Mouse (Mus musculus) liver, embryonic 11.5 days (tissue): ENCODE data around the gene Nlrp1a. TPM values are rescaled to one million over a fixed set of nuclear protein-coding genes. Genes with fewer than 3 reads are reported as not detected.

ENCODE experiments used
- ATAC-seq: fragments of 200-750 bp; cut with Nextera tagmentation; replicated peaks from 2 replicates; pipeline ENCODE4 v1.8.0; 2017; ENCODE audit warnings: moderate number of reproducible peaks, mild to moderate bottlenecking, moderate TSS enrichment, moderate library complexity; ENCODE audit not compliant: low FRiP score
- DNase-seq: peaks from one replicate; pipeline ENCODE4 v3.0.0-alpha.2; 2017; ENCODE audit warnings: low spot score
- H3K27ac ChIP-seq: fragments of 300-500 bp; sonication (generic); 2 replicates; pipeline ENCODE4 v1.5.1; 2014; ENCODE audit warnings: mild to moderate bottlenecking, low read depth, low read length, control low read depth
- H3K27me3 ChIP-seq: fragments of 300-500 bp; sonication (generic); replicated peaks from 2 replicates; pipeline ENCODE4 v1.6.1; 2014; ENCODE audit warnings: low read length, mixed read lengths; ENCODE audit not compliant: control insufficient read depth, insufficient read depth
- H3K36me3 ChIP-seq: fragments of 300-500 bp; sonication (generic); 2 replicates; pipeline ENCODE4 v1.6.1; 2014; ENCODE audit warnings: mild to moderate bottlenecking, low read length, moderate library complexity, mixed read lengths; ENCODE audit not compliant: control insufficient read depth, insufficient read depth
- H3K4me1 ChIP-seq: fragments of 300-500 bp; sonication (generic); replicated peaks from 2 replicates; pipeline ENCODE4 v1.6.1; 2014; ENCODE audit warnings: low read length, mixed read lengths; ENCODE audit not compliant: control insufficient read depth, insufficient read depth
- H3K4me2 ChIP-seq: fragments of 300-500 bp; sonication (generic); 2 replicates; pipeline ENCODE4 v1.6.1; 2014; ENCODE audit warnings: mild to moderate bottlenecking, control low read depth, moderate library complexity
- H3K4me3 ChIP-seq: fragments of 300-500 bp; sonication (generic); 2 replicates; pipeline ENCODE4 v1.5.1; 2014; ENCODE audit warnings: low read depth, low read length, control low read depth
- H3K9ac ChIP-seq: fragments of 300-500 bp; sonication (generic); 2 replicates; pipeline ENCODE4 v1.6.1; 2014; ENCODE audit warnings: low read depth, low read length, control low read depth
- H3K9me3 ChIP-seq: fragments of 300-500 bp; sonication (generic); 2 replicates; pipeline ENCODE4 v1.6.1; 2016; ENCODE audit warnings: low read length, inconsistent platforms, mixed read lengths; ENCODE audit not compliant: control insufficient read depth
- WGBS: fragments of 180-500 bp; shearing (Covaris S2); extraction: QIAGEN DNeasy Blood & Tissue Kit; methylation state at CpG from one replicate; pipeline ENCODE4 v1.1.7; 2014; 5-methylcytosine and 5-hydroxymethylcytosine counted together
- polyA plus RNA-seq: library from polyadenylated mRNA; unstranded; fragments of >200 nt; fragmentation: Nextera tagmentation; extraction: Ambion mirVana; gene quantifications from 2 replicates; pipeline ENCODE4 v1.2.1, GENCODE M21; 2014

Gene Nlrp1a
- 0.09 and 0.27 TPM in 2 replicates for polyA plus RNA-seq

DNA sequence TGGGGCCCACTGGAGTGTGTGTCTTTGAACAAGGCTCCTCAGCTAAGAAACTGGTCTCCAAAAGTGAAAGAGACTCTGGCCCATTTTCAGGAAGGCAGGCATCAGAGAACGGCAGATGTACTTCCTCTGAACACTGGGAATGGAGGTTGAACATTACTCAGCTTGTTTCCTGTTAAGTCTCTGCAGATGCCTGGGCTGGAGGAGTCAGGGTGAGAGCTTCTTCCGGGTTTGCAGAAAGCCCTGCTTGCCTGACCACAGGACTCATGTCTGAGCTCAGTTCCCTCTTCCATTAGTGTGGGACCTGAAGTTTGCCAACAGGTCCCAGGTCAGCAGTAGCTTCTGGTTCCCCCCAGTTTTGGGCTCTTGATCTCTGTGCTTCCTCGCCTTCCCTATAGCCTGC is at the start of gene Nlrp1a:
Gene Nlrp1a, minus strand, starts transcription at position 44 of the 400 bp plus-strand sequence.
- no peak for ATAC-seq
- Histone ChIP-seq H3K9ac (no peak within 1 kb of the TSS), H3K27me3 (no peaks in the 10 kb centered on the region), H3K4me1 (no peaks in the 10 kb centered on the region), H3K4me2 (no peak within 1 kb of the TSS), H3K4me3 (no peak within 1 kb of the TSS), H3K27ac (no peak within 1 kb of the TSS), H3K9me3 (no peaks in the 10 kb centered on the region), H3K36me3 (no peaks in the 10 kb centered on the region)
- WGBS, result 51% methylated on average over 3 of the region's 3 CpGs
- no peak for DNase-seq

DNA sequence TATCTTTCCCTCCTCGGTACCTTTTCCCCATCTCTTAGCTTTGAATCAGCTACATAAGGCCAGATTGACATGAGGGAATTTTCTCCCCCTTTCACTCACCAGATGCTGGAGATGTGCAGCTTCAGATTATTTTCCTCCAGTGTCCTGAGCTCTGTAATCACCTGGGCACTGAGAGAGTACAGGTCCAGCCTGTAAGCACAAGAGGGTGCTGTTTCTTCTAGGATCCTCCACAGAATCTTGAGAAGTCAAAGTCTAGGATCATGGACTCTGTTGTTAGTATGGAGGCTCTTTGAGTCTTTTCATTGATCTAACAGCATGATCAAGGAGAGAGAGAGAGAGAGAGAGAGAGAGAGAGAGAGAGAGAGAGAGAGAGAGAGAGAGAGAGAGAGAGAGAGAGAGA is 25.1 kb upstream of the Nlrp1a start:
- no peaks in the 10 kb centered on the region for H3K4me1 ChIP-seq
- WGBS, result 81% methylated on average over 1 of the region's 1 CpGs
- no peaks in the 10 kb centered on the region for H3K27me3 ChIP-seq
- H3K4me3 ChIP-seq, result no peak overlapping the region
- DNase-seq, result no peak
- no peak overlapping the region for H3K4me2 ChIP-seq
- no peaks in the 10 kb centered on the region for H3K9me3 ChIP-seq
- H3K27ac ChIP-seq, result no peak overlapping the region
- no peaks in the 10 kb centered on the region for H3K36me3 ChIP-seq
- no peak for ATAC-seq
- no peak overlapping the region for H3K9ac ChIP-seq

DNA sequence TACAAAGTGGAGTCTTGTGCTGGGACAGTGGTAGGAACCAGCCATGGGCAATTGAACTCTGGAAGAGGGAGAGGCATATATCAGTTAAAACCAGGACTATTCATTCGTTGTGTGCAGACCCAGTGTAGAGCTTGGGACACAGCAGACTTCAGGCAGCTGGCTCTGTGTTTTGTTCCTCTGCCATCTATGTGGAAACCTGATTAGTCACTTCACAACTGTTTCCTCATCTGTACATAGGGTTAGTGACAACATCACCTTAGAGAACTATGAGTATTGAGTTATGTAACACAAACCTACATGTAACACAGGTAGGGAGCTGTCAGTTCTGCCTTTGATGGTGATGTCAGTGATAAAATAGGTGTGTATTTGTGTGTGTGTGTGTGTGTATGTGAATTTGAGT is 19.6 kb upstream of the Nlrp1a start:
- 53% methylated on average over 1 of the region's 1 CpGs for WGBS
- ATAC-seq (no peak), DNase-seq (no peak)
- no peak overlapping the region for H3K27ac ChIP-seq
- no peaks in the 10 kb centered on the region for H3K4me1 ChIP-seq
- H3K9me3 ChIP-seq, result no peaks in the 10 kb centered on the region
- H3K4me2 ChIP-seq, result no peak overlapping the region
- H3K27me3 ChIP-seq, result no peaks in the 10 kb centered on the region
- no peak overlapping the region for H3K4me3 ChIP-seq
- no peak overlapping the region for H3K9ac ChIP-seq
- no peaks in the 10 kb centered on the region for H3K36me3 ChIP-seq

GRCm38 (mm10) chr11:71159439-71160136 is 15.1 kb upstream of the Nlrp1a start:
- Histone ChIP-seq H3K36me3 (no peaks in the 10 kb centered on the region), H3K4me2 (no peak overlapping the region), H3K4me1 (no peaks in the 10 kb centered on the region), H3K9me3 (no peaks in the 10 kb centered on the region), H3K9ac (no peak overlapping the region), H3K27ac (no peak overlapping the region), H3K27me3 (no peaks in the 10 kb centered on the region), H3K4me3 (no peak overlapping the region)
- ATAC-seq, result no peak
- WGBS, result 62% methylated on average over 3 of the region's 3 CpGs
- no peak for DNase-seq

GRCm38 (mm10) chr11:71155272-71155671 is 10.8 kb upstream of the Nlrp1a start:
- WGBS, result 74% methylated on average over 1 of the region's 1 CpGs
- H3K27me3 ChIP-seq, result no peaks in the 10 kb centered on the region
- DNase-seq (no peak), ATAC-seq (no peak)
- no peak overlapping the region for H3K4me3 ChIP-seq
- H3K9ac ChIP-seq, result no peak overlapping the region
- H3K27ac ChIP-seq, result no peak overlapping the region
- no peaks in the 10 kb centered on the region for H3K9me3 ChIP-seq
- no peaks in the 10 kb centered on the region for H3K36me3 ChIP-seq
- H3K4me2 ChIP-seq, result no peak overlapping the region
- no peaks in the 10 kb centered on the region for H3K4me1 ChIP-seq

GRCm38 (mm10) chr11:71142031-71142430 is 2.5 kb downstream of the Nlrp1a start:
- 77% methylated on average over 1 of the region's 1 CpGs for WGBS
- Histone ChIP-seq H3K9ac (no peak overlapping the region), H3K4me3 (no peak overlapping the region), H3K9me3 (no peaks in the 10 kb centered on the region), H3K27me3 (no peaks in the 10 kb centered on the region), H3K27ac (no peak overlapping the region), H3K36me3 (no peaks in the 10 kb centered on the region), H3K4me2 (no peak overlapping the region), H3K4me1 (no peaks in the 10 kb centered on the region)
- DNase-seq, result no peak
- ATAC-seq, result no peak

DNA sequence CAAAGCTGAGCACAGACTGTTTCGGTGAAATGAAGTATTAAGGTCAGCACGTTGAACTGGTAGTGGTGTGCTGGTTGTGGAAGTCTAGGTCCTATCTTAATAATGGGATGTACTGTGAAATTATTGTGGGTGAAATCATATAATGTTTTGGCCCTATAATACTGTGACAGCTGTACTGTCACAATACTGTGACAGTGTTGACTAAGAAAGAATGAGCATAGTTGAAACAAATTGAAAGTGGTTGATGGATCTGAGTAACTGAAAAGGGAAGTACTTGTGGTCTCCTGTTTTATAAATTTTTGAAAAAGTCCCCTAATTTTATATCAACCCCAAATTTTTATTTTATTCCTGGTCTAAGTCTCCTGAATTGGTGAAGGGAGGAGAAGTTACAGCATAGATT is 37.4 kb downstream of the Nlrp1a start:
- 67% methylated on average over 2 of the region's 2 CpGs for WGBS
- ATAC-seq (no peak), DNase-seq (no peak)
- Histone ChIP-seq H3K27me3 (no peaks in the 10 kb centered on the region), H3K27ac (no peak overlapping the region), H3K4me2 (no peak overlapping the region), H3K9ac (no peak overlapping the region), H3K9me3 (no peaks in the 10 kb centered on the region), H3K4me1 (no peaks in the 10 kb centered on the region), H3K4me3 (no peak overlapping the region), H3K36me3 (no peaks in the 10 kb centered on the region)

DNA sequence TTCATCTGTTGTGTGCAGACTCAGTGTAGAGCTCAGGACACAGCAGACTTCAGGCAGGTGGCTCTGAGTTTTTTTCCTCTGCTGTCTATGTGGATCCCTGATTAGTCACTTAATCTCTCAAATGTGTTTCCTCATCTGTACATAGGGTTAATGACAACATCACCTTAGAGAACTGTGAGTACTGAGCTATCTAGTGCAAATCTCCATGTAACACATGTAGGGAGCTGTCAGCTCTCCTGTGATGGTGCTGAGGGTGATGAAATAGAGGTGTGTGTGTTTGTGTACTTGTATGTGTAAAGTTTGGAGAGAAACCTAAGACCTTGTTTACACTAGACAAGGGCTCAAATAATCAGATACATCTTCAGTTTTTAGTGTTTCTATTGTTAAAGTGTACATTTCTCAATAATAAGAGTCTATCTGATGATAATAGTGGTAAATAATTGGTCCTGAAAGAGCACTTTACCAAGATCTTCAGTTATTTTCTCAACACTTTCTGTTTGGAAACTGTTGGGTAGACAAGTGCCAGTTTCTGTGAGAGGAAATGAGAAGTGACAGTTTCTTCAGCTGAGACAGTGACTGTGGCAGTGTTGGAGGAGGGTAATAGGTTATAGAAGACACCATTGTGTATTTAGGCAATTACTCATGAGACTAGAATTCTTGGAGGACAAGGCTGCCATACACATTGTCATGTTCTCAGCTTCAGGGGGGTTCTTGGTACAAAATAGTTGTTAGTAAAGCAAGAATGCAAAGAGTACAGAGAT is 38.1 kb downstream of the Nlrp1a start:
- Histone ChIP-seq H3K4me1 (no peaks in the 10 kb centered on the region), H3K36me3 (no peaks in the 10 kb centered on the region), H3K4me3 (no peak overlapping the region), H3K9me3 (no peaks in the 10 kb centered on the region), H3K27me3 (no peaks in the 10 kb centered on the region), H3K9ac (no peak overlapping the region), H3K4me2 (no peak overlapping the region), H3K27ac (no peak overlapping the region)
- ATAC-seq, result no peak
- DNase-seq, result no peak

DNA sequence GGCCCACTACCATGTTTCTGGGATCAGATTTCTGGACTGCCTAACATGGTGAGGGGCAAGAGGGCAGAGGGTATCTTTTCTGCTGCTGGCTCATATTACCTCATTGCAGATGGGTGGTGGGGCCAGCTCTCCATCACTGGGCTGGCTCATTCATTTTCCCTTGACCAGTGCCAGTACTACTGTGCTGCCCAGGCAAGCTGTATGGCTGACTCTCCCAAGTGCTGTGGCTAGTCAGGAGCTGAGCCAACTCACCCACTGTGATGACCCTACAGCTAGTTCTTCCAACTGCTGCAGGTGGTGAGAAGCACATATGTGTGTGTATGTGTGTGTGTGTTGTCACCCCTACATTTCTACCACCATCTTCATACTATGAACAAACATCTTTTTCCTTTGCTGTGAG is 40.6 kb downstream of the Nlrp1a start:
- H3K27me3 ChIP-seq, result no peaks in the 10 kb centered on the region
- ATAC-seq (no peak), DNase-seq (no peak)
- no peaks in the 10 kb centered on the region for H3K4me1 ChIP-seq
- no peak overlapping the region for H3K9ac ChIP-seq
- no peak overlapping the region for H3K27ac ChIP-seq
- no peaks in the 10 kb centered on the region for H3K9me3 ChIP-seq
- H3K36me3 ChIP-seq, result no peaks in the 10 kb centered on the region
- no peak overlapping the region for H3K4me3 ChIP-seq
- H3K4me2 ChIP-seq, result no peak overlapping the region
